ENCODE assay signal across 7 mouse cellular contexts in the genomic region with DNA sequence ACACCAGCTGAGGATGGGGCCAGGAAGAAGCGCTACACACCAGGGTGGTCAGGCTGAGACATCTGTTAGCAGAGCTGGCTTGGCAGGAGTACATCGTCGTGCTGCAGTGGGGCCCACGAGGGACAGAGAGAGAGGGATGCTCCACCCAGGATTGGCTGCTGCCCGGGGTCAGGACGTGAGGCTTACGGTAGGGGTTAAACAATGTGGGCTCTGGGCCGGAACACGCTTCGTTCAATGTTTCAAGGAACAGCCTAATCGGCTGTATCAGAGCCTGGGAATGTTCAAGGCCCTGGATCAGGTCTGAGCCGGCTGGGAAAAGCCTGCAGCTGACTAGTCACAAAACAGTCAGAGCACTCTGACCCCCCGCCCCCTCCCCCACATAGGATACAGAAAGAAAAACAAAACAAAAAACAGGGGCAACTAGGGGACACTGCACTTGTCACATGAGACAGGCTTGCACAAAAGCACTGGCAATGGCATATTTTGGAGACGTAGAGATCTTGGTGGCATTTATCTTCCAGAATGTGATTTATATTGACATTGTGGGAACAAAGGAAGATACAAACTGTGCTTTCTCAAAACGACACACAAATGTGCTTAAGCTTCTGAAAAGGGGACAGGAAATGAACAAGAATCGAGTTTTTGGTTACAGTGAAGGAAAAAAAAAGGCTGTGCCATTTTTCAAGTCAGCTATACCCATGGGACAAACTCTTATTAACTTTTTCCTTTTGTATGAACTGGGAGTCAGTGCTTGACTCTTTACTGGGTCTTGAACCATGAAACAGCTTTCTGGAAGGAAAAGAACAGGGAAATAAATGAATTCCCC. TPM values are rescaled to one million over a fixed set of nuclear protein-coding genes. Genes with fewer than 3 reads are reported as not detected.
A peak's percentile ranks its signal among the peaks of the same experiment; 100 is the strongest.
DNase-seq lines count a peak whose midpoint lies in the region; ATAC-seq and TF ChIP-seq lines count a peak whose summit lies in the region.

No protein-coding gene starts in this region.

- ATAC-seq in hindbrain, embryonic 15.5 days (ENCODE audit: low FRiP score, low read depth), result peak; percentile 73
- ATAC-seq in liver, embryonic 14.5 days (ENCODE audit: insufficient read depth), result 0 out of 2 replicates have a peak, but pooled peaks have one; percentile 18
- ATAC-seq in stomach, embryonic 16.5 days (ENCODE audit: insufficient read depth, low FRiP score), result peak; percentile 88

- WGBS in hindbrain, embryonic 15.5 days, result 6% methylated on average over 16 of the region's 16 CpGs
- WGBS in liver, embryonic 14.5 days (ENCODE audit: insufficient replicate concordance), result 36% methylated on average over 16 of the region's 16 CpGs
- 13% methylated on average over 16 of the region's 16 CpGs for WGBS in stomach, embryonic 16.5 days

- H3K36me3 ChIP-seq in hindbrain, embryonic 15.5 days, result no peaks in the 10 kb centered on the region
- H3K36me3 ChIP-seq in liver, embryonic 14.5 days (replicated peaks; ENCODE audit: control insufficient read depth, insufficient read depth, low read depth), result no peaks in the 10 kb centered on the region
- no peaks in the 10 kb centered on the region for H3K36me3 ChIP-seq in stomach, embryonic 16.5 days (ENCODE audit: control insufficient read depth, insufficient read depth, low read length)

- H3K27me3 ChIP-seq in hindbrain, embryonic 15.5 days, result no peaks in the 10 kb centered on the region
- no peaks in the 10 kb centered on the region for H3K27me3 ChIP-seq in liver, embryonic 14.5 days (ENCODE audit: control insufficient read depth, insufficient read depth, low read length)
- H3K27me3 ChIP-seq in stomach, embryonic 16.5 days (ENCODE audit: control insufficient read depth, insufficient read depth, low read length), result no peaks in the 10 kb centered on the region

- 0 out of 2 replicates have a peak overlapping the region, but pooled peaks have one; percentile 7 for H3K4me2 ChIP-seq in hindbrain, embryonic 15.5 days
- H3K4me2 ChIP-seq in liver, embryonic 14.5 days (ENCODE audit: low read depth), result no peak overlapping the region
- no peak overlapping the region; the same call in 1 of the 2 replicates for H3K4me2 ChIP-seq in stomach, embryonic 16.5 days (ENCODE audit: low read depth, low read length)

- H3K9me3 ChIP-seq in hindbrain, embryonic 15.5 days, result no peaks in the 10 kb centered on the region
- H3K9me3 ChIP-seq in liver, embryonic 14.5 days (ENCODE audit: control insufficient read depth, low read length), result no peaks in the 10 kb centered on the region
- no peaks in the 10 kb centered on the region for H3K9me3 ChIP-seq in stomach, embryonic 16.5 days (replicated peaks; ENCODE audit: control insufficient read depth, low read length)

- H3K4me3 ChIP-seq in hindbrain, embryonic 15.5 days, result no peak overlapping the region
- H3K4me3 ChIP-seq in liver, embryonic 14.5 days (ENCODE audit: insufficient read depth in 1 of 2, low read depth in 2 of 2, low read length in 2 of 2), result no peak overlapping the region
- H3K4me3 ChIP-seq in stomach, embryonic 16.5 days (replicated peaks; ENCODE audit: low read length), result no peak overlapping the region

- TF ChIP-seq CTCF in liver, embryonic 14.5 days (IDR thresholded peaks at IDR 0.05; ENCODE audit: low read depth), result no peak

- peak; percentile 80 for DNase-seq in Muller cell, postnatal 12 days (ENCODE audit: inconsistent ontology term)
- peak; percentile 78 for DNase-seq in adrenal gland, adult 2 months
- DNase-seq in gastrocnemius, adult 18-20 months (ENCODE audit: low spot score), result peak; percentile 62
- DNase-seq in liver, embryonic 14.5 days (ENCODE audit: low read depth in 3 of 3, low spot score in 3 of 3), result no peak
- no peak for DNase-seq in right cerebral cortex, postnatal 4 days

- TF ChIP-seq EP300 in liver, embryonic 14.5 days (IDR thresholded peaks at IDR 0.05; ENCODE audit: low read depth), result no peak

- peak overlapping the region; percentile 40 for H3K27ac ChIP-seq in hindbrain, embryonic 15.5 days (replicated peaks)
- no peak overlapping the region for H3K27ac ChIP-seq in liver, embryonic 14.5 days
- H3K27ac ChIP-seq in stomach, embryonic 16.5 days (ENCODE audit: low read length), result peak overlapping the region; percentile 82

- no peak overlapping the region for H3K9ac ChIP-seq in hindbrain, embryonic 15.5 days
- H3K9ac ChIP-seq in liver, embryonic 14.5 days (replicated peaks), result no peak overlapping the region; the same call in 1 of the 2 replicates
- H3K9ac ChIP-seq in stomach, embryonic 16.5 days (ENCODE audit: low read length), result peak overlapping the region; percentile 13; the same call in 1 of the 2 replicates

- H3K4me1 ChIP-seq in hindbrain, embryonic 15.5 days (replicated peaks), result peaks cover 24% of the 10 kb centered on the region
- peaks cover 0 to 3% of the 10 kb centered on the region in 2 experiments; a peak in 1 of 4 replicates for H3K4me1 ChIP-seq in liver, embryonic 14.5 days (replicated peaks; ENCODE audit: control insufficient read depth in 2 of 2, insufficient read depth in 2 of 2, low read length in 1 of 2)
- H3K4me1 ChIP-seq in stomach, embryonic 16.5 days (ENCODE audit: control insufficient read depth, insufficient read depth, low read length), result peaks cover 25% of the 10 kb centered on the region

RNA-seq across cellular contexts. Expression of gene Laptm4a, which starts 8.4 kb away (rescaled TPM):
- 100 to 1,000 TPM; 500 to 622 TPM for total RNA-seq in adrenal gland, adult 2 months (2021)
- polyA plus RNA-seq in adrenal gland, adult 2 months (2012; rRNA removed), result 243 and 281 TPM in 2 replicates
- total RNA-seq in gastrocnemius, adult 18-20 months (2021), result 100 to 1,000 TPM; 235 to 244 TPM
- 196 and 201 TPM in 2 replicates for polyA plus RNA-seq in hindbrain, embryonic 15.5 days (2015; fragmentation: Nextera tagmentation; extraction: Ambion mirVana)
- polyA plus RNA-seq in liver, embryonic 14.5 days (2012; rRNA removed), result 62.7 and 63.4 TPM in 2 replicates
- 45.9 and 48.9 TPM in 2 replicates for polyA plus RNA-seq in liver, embryonic 14.5 days (2014; fragmentation: Nextera tagmentation; extraction: Ambion mirVana)
- polyA plus RNA-seq in stomach, embryonic 16.5 days (2015; fragmentation: Nextera tagmentation; extraction: Ambion mirVana), result 358 and 361 TPM in 2 replicates

RNA-seq across cellular contexts. Expression of gene Matn3, which starts 34.7 kb away (rescaled TPM):
- total RNA-seq in adrenal gland, adult 2 months (2021), result not detected
- not detected in 2 replicates for polyA plus RNA-seq in adrenal gland, adult 2 months (2012; rRNA removed)
- not detected for total RNA-seq in gastrocnemius, adult 18-20 months (2021)
- polyA plus RNA-seq in hindbrain, embryonic 15.5 days (2015; fragmentation: Nextera tagmentation; extraction: Ambion mirVana), result 0.08 and 0.31 TPM in 2 replicates
- polyA plus RNA-seq in liver, embryonic 14.5 days (2012; rRNA removed), result 0.04 and 0.07 TPM in 2 replicates
- 0.03 and 0.14 TPM in 2 replicates for polyA plus RNA-seq in liver, embryonic 14.5 days (2014; fragmentation: Nextera tagmentation; extraction: Ambion mirVana)
- polyA plus RNA-seq in stomach, embryonic 16.5 days (2015; fragmentation: Nextera tagmentation; extraction: Ambion mirVana), result 0.15 and 0.21 TPM in 2 replicates

Comparison
In these comparisons a context has a peak if more than half of its experiments do, and no peak if none do; other contexts are left out.
1. DNase-seq: peak in Muller cell, postnatal 12 days (single experiment), adrenal gland, adult 2 months (single experiment) and gastrocnemius, adult 18-20 months (single experiment); none in liver, embryonic 14.5 days (0 of 3) and right cerebral cortex, postnatal 4 days (single experiment).
2. ATAC-seq: peak in every context shown above with its lines; median percentile 88 in stomach, embryonic 16.5 days; 73 in hindbrain, embryonic 15.5 days; 18 in liver, embryonic 14.5 days.